Mouse (Mus musculus): Measurements from ENCODE around the gene Olfm1. TPM values are rescaled to one million over a fixed set of nuclear protein-coding genes. Genes with fewer than 3 reads are reported as not detected.

The Olfm1 gene
- polyA plus RNA-seq, 1 experiment = 0.23 TPM

DNA sequence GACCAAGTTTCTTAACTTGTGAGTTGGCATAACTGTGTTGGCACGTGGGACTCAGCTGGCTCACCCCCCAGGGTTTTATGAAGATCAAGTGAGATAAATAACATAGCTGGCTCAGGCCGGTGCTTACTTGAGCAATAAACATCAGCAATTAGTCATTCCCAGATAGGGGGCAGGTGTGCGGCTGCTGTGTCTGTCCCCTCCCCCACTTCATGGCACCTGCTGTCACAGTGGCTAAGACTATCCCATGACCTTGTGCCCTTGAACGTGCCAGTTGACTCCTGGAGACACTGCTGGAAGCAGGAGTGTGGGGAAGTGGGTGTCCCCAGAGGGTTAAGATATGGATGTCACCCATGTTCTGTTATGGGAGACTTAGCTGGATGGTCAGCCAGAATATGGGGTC lies 17.5 kb downstream of the Olfm1 start:
- peaks cover 73% of the 10 kb centered on the region for H3K27me3 ChIP-seq (replicated peaks)
- no peaks in the 10 kb centered on the region for H3K9me3 ChIP-seq
- H3K36me3 ChIP-seq (replicated peaks; ENCODE audit: low read length) = no peaks in the 10 kb centered on the region
- H3K4me1 ChIP-seq = peaks cover 8% of the 10 kb centered on the region
- no peak overlapping the region for H3K4me3 ChIP-seq (replicated peaks)
- TF ChIP-seq FLI1 (IDR thresholded peaks at IDR 0.05; ENCODE audit: low read length) (no peak), GATA1 (IDR thresholded peaks at IDR 0.05; ENCODE audit: borderline replicate concordance, low read length) (no peak)

DNA sequence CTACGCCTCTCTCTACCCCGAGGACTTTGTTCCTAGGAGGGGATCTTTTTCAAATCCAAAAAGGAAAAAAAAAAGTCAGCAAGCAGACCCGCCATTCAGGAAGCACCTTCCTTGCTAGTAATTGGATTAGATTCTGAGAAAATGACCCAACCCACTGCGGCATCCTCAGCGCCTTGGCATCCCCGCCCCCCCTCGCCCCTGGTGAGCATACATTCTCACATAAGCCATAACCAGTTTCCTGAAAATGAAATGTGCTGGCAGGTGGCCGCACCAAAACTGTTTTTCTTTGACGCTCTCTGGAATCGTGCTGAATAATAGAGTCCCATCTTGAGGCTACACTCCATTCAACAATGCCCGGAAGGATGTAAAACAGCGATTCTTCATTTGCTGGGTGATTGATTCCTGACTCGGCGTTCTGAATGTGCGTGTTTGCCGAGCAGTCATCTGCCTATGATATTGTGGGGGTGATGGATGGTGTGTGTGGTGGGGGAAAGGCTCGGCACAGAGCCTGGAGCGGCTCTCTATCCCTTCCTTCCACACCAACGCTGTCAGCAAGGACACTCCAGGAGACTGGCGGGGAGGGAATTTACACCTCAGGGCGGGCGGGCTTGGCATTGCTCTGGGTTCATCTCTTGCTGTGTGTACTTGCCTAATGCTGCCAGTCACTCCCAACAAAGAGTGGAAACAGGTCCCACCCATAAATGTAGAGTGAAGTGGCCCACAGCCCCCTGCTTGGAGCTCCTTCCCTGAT lies 18.9 kb downstream of the Olfm1 start:
- peaks cover 62% of the 10 kb centered on the region for H3K27me3 ChIP-seq (replicated peaks)
- H3K9me3 ChIP-seq = no peaks in the 10 kb centered on the region
- H3K4me3 ChIP-seq (replicated peaks) = no peak overlapping the region
- TF ChIP-seq GATA1 (IDR thresholded peaks at IDR 0.05; ENCODE audit: borderline replicate concordance, low read length) (no peak), FLI1 (IDR thresholded peaks at IDR 0.05; ENCODE audit: low read length) (no peak)
- H3K36me3 ChIP-seq (replicated peaks; ENCODE audit: low read length) = no peaks in the 10 kb centered on the region
- H3K4me1 ChIP-seq = no peaks in the 10 kb centered on the region

DNA sequence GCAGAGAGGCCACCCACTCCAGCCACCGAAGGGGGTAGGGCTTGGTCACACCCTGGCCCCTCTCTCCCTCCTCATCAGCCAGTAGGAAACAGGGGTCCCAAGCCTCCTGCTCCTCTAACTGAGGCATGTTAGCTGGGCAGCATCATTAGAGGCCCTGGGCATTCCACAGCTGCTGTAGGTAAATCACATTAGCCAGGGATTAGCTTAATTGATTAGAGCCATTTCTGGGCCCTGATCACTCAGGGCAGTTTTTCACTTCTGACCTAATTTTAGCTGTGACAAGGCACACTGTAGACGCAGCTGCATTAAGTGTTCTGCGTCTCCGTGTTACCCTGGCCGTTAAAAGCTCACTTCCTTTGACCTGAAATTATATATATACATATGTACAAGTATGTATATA lies 20.1 kb downstream of the Olfm1 start:
- TF ChIP-seq GATA1 (IDR thresholded peaks at IDR 0.05; ENCODE audit: borderline replicate concordance, low read length) = no peak
- no peaks in the 10 kb centered on the region for H3K36me3 ChIP-seq (replicated peaks; ENCODE audit: low read length)
- H3K4me3 ChIP-seq (replicated peaks) = no peak overlapping the region
- no peaks in the 10 kb centered on the region for H3K4me1 ChIP-seq
- no peaks in the 10 kb centered on the region for H3K9me3 ChIP-seq
- peaks cover 59% of the 10 kb centered on the region for H3K27me3 ChIP-seq (replicated peaks)

DNA sequence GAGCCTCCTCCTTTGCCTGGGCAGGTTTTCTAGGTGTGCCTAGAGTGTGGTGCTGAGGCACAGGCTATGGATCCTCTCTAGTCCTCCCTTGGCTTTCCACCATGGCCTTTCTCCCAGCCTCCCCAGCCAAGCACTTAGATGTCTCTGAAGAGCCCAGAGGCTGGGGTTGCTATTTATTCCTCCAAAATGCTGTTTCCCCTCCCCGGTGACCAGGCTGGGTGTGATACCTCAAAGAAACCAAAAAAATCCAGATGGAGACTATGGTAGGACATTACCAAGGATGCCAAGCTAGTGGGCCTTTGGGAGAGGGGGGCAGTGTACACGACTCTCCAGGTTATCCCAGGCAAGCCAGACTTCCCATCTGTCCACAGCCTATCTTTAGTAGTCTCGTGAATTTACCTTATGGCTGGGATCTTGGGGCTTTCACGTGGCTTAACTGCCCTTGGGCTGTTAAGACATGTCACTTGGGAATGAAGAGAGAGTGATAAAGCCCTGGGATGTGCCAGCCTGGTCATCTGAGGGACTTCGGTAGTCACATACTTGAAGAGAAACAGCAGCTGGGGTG lies 23.5 kb downstream of the Olfm1 start:
- no peaks in the 10 kb centered on the region for H3K36me3 ChIP-seq (replicated peaks; ENCODE audit: low read length)
- TF ChIP-seq FLI1 (IDR thresholded peaks at IDR 0.05; ENCODE audit: low read length) = no peak
- no peak for TF ChIP-seq GATA1 (IDR thresholded peaks at IDR 0.05; ENCODE audit: borderline replicate concordance, low read length)
- no peak overlapping the region for H3K4me3 ChIP-seq (replicated peaks)
- H3K4me1 ChIP-seq = no peaks in the 10 kb centered on the region
- peaks cover 55% of the 10 kb centered on the region for H3K27me3 ChIP-seq (replicated peaks)
- H3K9me3 ChIP-seq = no peaks in the 10 kb centered on the region

DNA sequence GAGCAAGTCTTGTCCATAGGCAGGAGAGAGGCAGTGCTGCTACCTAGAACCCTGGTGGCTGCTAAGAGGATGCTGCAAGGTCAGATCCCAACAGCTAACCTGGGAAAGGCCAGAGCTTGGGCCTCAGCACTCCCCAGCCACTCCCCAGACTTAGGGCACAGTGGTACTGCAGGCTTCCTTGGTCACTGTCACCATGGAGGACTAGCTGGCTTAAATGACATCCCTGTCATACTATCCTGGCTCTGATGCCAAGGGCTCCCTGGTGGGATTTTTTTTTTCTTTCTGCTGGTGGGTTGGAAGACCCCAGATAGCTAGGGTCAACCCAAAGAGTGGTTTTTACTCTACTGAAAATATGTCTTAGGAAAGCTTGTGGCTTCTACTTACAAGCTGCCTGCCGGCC lies 25.0 kb downstream of the Olfm1 start:
- no peak overlapping the region for H3K4me3 ChIP-seq (replicated peaks)
- TF ChIP-seq GATA1 (IDR thresholded peaks at IDR 0.05; ENCODE audit: borderline replicate concordance, low read length) = no peak
- no peak for TF ChIP-seq FLI1 (IDR thresholded peaks at IDR 0.05; ENCODE audit: low read length)
- no peaks in the 10 kb centered on the region for H3K36me3 ChIP-seq (replicated peaks; ENCODE audit: low read length)
- H3K9me3 ChIP-seq = no peaks in the 10 kb centered on the region
- H3K4me1 ChIP-seq = no peaks in the 10 kb centered on the region
- peaks cover 51% of the 10 kb centered on the region for H3K27me3 ChIP-seq (replicated peaks)

DNA sequence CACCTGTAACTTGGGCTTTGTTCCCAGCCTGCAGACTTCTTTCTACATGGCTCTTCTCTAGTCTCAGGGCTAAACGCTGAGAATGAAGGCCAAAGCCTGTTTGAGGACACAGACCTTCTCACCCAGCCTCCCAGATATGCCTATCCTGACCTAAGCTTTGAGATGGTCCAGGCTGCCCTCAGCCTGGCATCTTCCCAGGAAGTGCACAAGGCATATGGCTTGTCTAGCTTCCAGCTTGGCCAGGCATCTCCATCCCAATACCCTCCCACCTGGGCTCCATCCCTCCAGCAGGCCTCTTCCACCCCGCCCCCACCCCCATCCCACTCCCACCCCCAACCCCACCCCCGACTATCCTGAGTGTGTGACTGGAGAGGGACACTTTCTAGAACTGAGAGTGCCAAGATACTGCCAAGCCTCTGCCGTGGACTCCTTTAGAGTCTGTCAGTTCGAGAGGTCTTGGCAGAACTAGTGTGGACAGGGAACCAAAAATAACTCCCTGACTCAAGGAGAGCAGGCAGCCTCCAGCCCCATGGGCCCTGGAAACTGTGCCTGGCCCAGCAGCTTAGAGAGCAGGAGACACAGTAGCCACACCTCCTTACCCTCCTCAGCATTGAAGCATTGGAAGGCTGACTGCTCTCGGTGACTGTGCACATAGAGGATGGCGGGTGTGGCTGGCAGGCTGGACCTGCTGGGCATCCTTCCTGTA lies 26.0 kb downstream of the Olfm1 start:
- peaks cover 47% of the 10 kb centered on the region for H3K27me3 ChIP-seq (replicated peaks)
- H3K36me3 ChIP-seq (replicated peaks; ENCODE audit: low read length) = no peaks in the 10 kb centered on the region
- no peaks in the 10 kb centered on the region for H3K4me1 ChIP-seq
- no peaks in the 10 kb centered on the region for H3K9me3 ChIP-seq
- no peak overlapping the region for H3K4me3 ChIP-seq (replicated peaks)
- TF ChIP-seq GATA1 (IDR thresholded peaks at IDR 0.05; ENCODE audit: borderline replicate concordance, low read length) (no peak), FLI1 (IDR thresholded peaks at IDR 0.05; ENCODE audit: low read length) (no peak)

DNA sequence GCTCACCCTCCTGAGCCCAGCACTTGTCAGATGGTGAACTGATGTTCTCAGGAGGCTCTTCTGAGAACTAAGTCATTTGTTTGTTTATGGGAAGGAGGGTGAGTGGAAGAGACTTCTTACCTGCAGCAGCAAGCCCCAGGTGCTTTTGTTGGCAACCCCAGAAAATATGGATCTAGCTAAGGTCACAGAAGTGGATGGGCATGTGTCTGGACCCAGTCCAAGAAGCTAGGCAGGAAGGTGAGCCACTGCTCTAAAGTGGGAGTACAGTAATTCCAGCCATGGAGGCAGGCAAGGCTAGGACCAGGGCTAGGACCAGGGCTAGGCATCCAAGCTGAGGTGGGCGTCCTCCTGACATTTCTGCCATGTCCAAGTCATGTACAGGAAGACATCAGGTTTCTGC lies 26.8 kb downstream of the Olfm1 start:
- Histone ChIP-seq H3K4me1 (no peaks in the 10 kb centered on the region), H3K4me3 (replicated peaks) (no peak overlapping the region), H3K36me3 (replicated peaks; ENCODE audit: low read length) (no peaks in the 10 kb centered on the region), H3K9me3 (no peaks in the 10 kb centered on the region), H3K27me3 (replicated peaks) (peaks cover 53% of the 10 kb centered on the region)
- no peak for TF ChIP-seq GATA1 (IDR thresholded peaks at IDR 0.05; ENCODE audit: borderline replicate concordance, low read length)
- TF ChIP-seq FLI1 (IDR thresholded peaks at IDR 0.05; ENCODE audit: low read length) = no peak

DNA sequence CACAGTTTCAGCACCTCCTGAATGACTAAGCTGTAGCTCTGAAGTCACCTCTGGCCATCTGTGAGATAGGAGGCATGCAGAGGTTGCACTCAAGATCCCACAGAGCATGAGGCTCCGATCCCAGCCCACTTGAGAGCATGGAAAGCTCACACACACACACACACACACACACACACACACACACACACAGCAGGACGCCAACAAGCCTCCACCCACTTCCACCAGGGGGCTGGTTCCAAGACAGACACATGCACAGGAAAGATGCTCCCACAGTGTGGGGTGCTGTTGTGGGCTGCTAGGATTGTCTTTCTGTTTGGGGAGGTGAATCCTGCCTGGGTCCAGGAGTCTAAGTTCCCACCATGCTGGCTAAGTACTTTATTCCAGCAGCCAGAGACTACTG lies 29.0 kb downstream of the Olfm1 start:
- no peaks in the 10 kb centered on the region for H3K9me3 ChIP-seq
- TF ChIP-seq FLI1 (IDR thresholded peaks at IDR 0.05; ENCODE audit: low read length) = no peak
- TF ChIP-seq GATA1 (IDR thresholded peaks at IDR 0.05; ENCODE audit: borderline replicate concordance, low read length) = no peak
- H3K27me3 ChIP-seq (replicated peaks) = peaks cover 64% of the 10 kb centered on the region
- H3K4me3 ChIP-seq (replicated peaks) = no peak overlapping the region
- no peaks in the 10 kb centered on the region for H3K4me1 ChIP-seq
- no peaks in the 10 kb centered on the region for H3K36me3 ChIP-seq (replicated peaks; ENCODE audit: low read length)

DNA sequence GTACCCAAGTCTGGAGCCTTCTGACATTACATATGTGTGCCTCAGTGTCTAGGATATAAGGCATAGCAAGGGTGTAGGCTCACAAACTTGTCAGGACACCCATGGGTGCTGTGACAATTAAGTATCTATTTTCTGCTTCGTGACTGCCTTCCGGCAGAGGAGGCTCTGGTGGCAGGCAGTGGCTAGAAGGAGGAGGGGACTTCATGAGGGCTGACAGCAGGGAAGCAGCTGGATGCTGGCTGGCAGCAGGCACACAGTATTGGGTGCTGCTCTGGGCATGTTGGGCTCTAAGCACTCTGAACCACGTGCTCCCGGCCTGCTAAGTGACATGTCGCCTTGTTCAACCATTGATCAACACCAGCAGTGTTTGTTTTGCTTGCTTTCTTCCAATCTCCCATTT lies 32.0 kb downstream of the Olfm1 start:
- no peak for TF ChIP-seq GATA1 (IDR thresholded peaks at IDR 0.05; ENCODE audit: borderline replicate concordance, low read length)
- TF ChIP-seq FLI1 (IDR thresholded peaks at IDR 0.05; ENCODE audit: low read length) = no peak
- Histone ChIP-seq H3K4me3 (replicated peaks) (no peak overlapping the region), H3K9me3 (no peaks in the 10 kb centered on the region), H3K27me3 (replicated peaks) (peaks cover 55% of the 10 kb centered on the region), H3K4me1 (no peaks in the 10 kb centered on the region), H3K36me3 (replicated peaks; ENCODE audit: low read length) (no peaks in the 10 kb centered on the region)

DNA sequence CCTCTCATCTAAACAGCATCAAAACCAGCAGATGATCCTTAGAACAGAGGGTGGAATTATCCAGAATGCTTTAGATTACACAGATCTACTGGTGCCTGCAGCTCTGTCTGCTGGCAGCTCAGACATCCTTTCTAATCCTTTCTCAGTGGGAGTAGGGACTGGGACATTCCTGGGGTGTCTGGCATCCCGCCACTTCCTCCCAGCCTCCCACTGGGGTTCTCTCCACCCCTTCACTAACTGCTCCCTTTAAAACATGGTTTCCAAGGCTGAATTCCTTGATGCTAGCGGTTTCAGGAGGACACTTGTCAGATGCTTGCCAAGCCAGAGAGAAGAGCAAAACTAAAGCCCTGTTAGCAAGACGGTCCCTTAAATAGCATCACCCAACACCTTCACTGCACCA lies 33.1 kb downstream of the Olfm1 start:
- H3K36me3 ChIP-seq (replicated peaks; ENCODE audit: low read length) = no peaks in the 10 kb centered on the region
- TF ChIP-seq GATA1 (IDR thresholded peaks at IDR 0.05; ENCODE audit: borderline replicate concordance, low read length) = no peak
- no peak for TF ChIP-seq FLI1 (IDR thresholded peaks at IDR 0.05; ENCODE audit: low read length)
- H3K4me3 ChIP-seq (replicated peaks) = no peak overlapping the region
- H3K27me3 ChIP-seq (replicated peaks) = peaks cover 50% of the 10 kb centered on the region
- no peaks in the 10 kb centered on the region for H3K9me3 ChIP-seq
- H3K4me1 ChIP-seq = no peaks in the 10 kb centered on the region

Measured in megakaryocyte, embryonic 14.5 days (primary cell).